Mouse (Mus musculus) gastrocnemius, postnatal 36 days (tissue): ENCODE measurements at regions not wholly inside any gene's neighbourhood (a gene's known extent, or its start where the extent isn't known, plus 50 kb on each side); places are given as distances from the start of the nearest gene placed in this dataset.

Source experiments
- DNase-seq, 2 experiments: peaks; one replicate each; pipeline ENCODE4 v3.0.0; 2022
- intact Hi-C: fragments of 180-260 bp; cut with DNase I; formaldehyde crosslinking; loops from one replicate; pipeline ENCODE4 v1.15.1; 2025

DNA sequence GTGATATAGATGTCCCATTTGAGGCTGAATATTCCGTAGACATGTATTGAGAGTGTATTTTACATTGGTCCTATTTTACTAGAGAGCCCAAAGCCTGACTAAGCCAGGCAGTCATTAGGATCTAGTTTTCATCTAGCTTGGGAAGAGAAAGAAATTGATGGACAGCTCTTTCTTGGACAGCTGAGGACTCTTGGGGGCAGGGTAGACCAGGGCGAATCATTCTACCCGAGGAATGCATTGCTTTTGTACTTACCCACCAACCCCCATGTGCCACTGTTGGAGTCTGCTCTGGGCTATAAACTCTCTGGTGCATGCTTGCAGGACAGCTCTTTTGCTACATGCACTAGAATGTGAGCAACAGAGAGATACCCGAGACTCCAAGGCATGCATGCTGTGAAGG, 294.3 kb upstream of the Zfp507 start:
- intact Hi-C loops, result no loop called here
- DNase-seq, result no peak

DNA sequence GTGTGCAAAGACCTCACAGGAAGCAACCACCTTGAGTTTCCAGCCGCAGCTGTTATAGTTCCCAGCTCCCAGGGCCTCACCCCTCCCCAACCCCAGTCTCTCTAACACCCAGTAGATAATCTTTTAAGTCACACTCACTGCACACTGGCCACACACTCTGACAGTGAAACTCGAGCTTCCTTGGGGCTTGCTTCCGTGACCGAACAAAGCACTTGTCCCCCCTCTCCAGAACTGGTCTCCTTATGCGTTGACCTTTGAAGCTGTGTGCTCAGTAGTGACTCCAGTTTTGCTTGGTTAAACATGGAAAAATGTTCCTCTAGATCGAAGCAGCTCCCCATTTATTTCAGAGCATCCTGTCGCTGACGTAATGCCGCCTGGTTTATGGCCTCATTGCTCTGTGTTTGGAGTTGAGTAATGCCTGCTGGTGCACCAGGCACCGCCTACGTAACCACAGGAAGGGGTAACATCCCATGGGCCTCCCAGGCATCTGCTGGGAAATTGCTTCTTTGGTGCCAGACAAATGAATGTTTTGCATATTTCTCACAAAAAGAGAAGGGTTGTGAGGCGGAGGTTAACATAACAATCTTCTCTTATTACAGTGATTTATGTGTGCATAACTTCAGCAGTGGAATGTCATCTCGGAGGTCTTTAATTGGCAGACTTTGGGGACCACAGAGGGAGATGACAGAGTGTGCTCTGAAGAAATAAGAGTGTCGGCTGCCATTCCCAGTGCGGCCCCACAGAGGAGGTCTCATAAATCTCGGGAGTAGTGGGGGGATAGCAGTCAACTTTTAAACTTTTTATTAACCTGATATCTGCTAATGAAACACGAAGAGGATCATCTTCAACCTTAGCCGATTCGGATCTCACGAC, 292.7 kb upstream of the Zfp507 start:
- no peak for DNase-seq

DNA sequence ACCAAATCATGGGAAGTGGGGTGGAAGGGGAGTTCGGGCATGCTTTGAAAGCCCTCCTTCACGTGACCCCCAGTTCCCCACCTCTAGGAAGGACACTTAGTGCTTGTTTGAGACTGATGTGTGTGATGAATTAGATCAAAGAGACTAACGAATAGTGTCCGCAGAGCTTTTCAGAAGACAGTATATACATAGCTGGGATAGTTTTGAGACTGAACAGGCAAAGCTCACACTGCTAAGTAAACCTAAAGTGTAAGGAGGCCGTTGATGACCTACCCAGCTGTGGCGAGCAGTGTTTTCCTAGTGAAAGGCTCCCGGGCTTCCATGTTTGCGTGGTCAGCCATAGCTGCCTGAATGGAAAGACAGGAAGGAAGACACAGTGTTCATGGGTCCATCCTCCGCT, 288.3 kb upstream of the Zfp507 start:
- no peak for DNase-seq
- intact Hi-C loops, result no loop called here

More for the DNA sequence above, 292.7 kb upstream of the Zfp507 start:
- intact Hi-C loops, result no loop called here

DNA sequence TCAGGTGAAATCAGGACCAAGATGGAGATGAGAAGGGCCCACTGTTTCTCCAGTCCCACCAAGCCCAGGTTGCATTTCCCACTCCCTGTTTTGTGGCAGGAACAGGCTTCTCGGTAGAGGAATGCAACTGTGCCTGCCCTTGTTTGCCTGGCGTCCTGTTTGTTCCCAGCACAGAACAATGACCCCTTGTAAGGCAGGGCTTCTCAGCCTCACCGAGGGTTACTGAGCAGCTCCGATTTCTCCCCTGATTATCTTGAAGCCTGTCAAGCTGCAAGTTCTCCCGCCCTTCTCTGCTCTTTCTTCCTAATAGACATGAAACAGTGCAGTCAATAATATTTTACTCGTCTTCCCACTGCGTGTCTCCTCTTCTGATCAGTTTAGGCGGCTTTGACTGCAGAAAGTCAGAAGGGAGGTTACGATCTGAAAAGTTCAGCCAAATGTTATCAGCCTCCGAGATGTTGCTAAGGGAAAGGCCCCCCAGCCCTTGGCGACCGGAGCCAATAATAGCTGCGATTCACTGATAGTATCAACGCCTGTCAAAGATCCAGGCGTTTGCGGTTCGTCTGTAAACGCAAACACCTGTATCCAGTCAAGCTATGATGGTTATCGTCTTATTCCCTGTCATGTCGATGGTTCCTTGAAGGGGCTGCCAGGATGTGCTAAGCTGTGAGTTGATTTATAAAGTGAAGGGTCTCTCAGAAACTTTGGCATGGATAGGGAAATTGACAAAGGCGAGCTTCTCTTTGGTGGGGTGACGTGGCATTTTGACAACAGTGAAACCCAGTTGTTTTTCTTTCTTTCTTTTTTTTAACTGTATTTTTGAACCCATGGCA, 287.7 kb upstream of the Zfp507 start:
- intact Hi-C loops, result no loop called here
- DNase-seq, result no peak

DNA sequence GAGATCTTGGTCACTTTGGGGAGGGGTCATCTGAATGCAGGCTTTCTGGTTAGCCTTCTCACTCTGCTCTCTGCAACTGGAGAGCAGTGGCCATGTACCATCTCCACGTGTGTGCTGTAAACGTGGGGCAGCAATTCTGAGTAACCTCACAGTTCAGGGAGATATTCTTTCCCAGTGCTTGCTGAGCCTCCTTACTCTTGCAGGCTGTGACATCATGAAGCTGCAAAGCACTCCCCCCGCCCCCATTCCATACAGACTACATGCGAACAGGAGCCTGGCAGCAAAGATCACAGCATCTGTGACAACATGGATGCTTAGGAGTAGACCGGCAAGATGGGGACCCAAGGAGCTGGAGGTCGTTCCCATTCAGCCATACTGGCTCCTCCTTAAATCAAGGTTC, 284.8 kb upstream of the Zfp507 start:
- intact Hi-C loops, result no loop called here
- no peak for DNase-seq

DNA sequence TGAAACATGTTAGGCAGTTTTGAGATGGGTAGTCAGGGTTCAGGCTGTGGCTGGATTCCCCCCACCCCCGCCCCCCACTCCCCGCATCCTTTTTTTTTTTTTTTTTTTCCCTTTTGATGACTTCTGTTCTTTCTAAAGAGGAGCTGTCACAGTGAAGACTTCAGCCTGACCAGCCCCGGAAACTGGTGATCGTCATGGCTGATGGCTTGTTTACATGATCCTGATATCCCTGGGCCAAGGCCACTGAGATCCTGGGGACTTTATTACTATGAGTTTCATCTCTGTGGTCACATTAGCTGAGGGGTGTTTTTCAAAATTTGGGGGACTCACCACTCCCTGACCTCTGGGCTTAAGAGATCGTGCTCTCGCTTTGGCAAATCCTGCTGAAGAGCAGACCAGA, 275.9 kb upstream of the Zfp507 start:
- no peak for DNase-seq
- intact Hi-C loops, result loop anchor here (5.0 kb wide), 1 partner anchor 1269 kb away; no protein-coding TSS in a partner anchor

- intact Hi-C loops, result loop anchor here (5.0 kb wide), 1 partner anchor 1269 kb away; no protein-coding TSS in a partner anchor
- DNase-seq, result no peak
Observed at GRCm38 (mm10) chr7:36078089-36078654, 275.4 kb upstream of the Zfp507 start.

DNA sequence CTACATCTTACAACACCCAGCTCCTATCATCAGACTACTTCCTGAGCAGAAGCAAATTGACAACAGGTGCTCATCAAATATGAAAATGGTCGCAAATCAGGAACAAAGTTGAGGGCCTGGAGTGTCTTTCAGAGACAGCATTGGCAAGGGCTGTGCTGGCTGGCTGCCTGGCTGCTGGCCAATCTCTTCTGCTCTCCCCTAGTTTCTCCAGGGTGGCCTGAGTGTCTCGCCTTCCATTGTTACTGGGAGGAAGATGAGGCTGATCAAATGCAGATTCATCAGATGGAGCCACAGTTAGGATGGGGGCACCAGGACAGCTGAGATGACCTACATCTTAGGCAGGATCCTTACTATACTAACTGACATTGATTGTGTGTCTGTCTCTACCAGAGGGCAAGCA, 274.5 kb upstream of the Zfp507 start:
- intact Hi-C loops, result loop anchor here (5.0 kb wide), 1 partner anchor 1270 kb away; no protein-coding TSS in a partner anchor
- no peak for DNase-seq

- intact Hi-C loops, result loop anchor here (5.0 kb wide), 1 partner anchor 1271 kb away; no protein-coding TSS in a partner anchor
- DNase-seq, result no peak
Observed at GRCm38 (mm10) chr7:36076021-36076441, 273.2 kb upstream of the Zfp507 start.

- DNase-seq, result no peak
- intact Hi-C loops, result no loop called here
Observed at GRCm38 (mm10) chr7:36071774-36072173, 269.0 kb upstream of the Zfp507 start.

DNA sequence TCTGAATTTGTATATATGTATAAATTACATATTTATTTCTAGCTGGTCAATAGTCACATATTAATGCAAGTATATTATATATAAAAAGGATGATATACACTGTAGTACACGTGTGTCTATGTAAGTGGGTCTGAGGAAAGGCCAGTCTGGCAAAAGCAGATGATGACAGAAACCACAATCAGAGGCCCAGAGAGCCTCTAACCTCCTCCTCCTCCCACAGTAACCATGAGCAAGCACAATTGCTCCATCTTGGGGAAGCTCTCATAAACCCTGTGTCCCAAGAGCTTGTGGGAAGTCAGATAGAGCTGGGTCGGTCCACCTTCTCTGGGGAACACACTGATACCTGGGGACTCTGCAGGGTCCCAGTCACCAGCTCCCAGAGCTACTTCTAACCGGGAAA, 263.9 kb upstream of the Zfp507 start:
- intact Hi-C loops, result no loop called here
- DNase-seq, result no peak

GRCm38 (mm10) chr7:36061679-36062078, 258.9 kb upstream of the Zfp507 start:
- intact Hi-C loops, result no loop called here
- no peak for DNase-seq

DNA sequence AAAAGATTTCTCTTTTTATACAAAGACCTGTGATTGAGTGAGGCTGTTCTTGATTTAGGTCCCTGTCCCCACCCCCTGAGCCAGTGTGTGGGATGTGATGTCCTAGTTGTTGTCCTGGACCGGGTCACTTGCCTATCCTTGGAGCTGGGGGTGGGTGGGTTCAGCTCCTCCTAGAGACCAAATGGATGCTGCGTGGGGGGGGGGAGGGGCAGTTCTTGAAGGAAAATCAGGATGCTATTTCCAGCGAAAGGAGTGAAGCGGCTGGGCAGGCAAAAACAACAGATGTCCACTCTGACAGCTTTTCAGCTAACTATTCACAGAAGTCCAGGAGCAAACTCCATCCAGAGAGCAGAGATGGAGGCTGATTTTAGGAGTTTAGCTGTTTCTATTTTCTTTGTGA, 257.6 kb upstream of the Zfp507 start:
- intact Hi-C loops, result no loop called here

GRCm38 (mm10) chr7:36046053-36046452, 243.2 kb upstream of the Zfp507 start:
- intact Hi-C loops, result no loop called here

More for the DNA sequence above, 257.6 kb upstream of the Zfp507 start:
- no peak for DNase-seq

GRCm38 (mm10) chr7:36031881-36032280, 229.1 kb upstream of the Zfp507 start:
- no peak for DNase-seq
- intact Hi-C loops, result no loop called here

More at GRCm38 (mm10) chr7:36046053-36046452, 243.2 kb upstream of the Zfp507 start:
- no peak for DNase-seq

- intact Hi-C loops, result no loop called here
Observed at GRCm38 (mm10) chr7:36023015-36023414, 220.2 kb upstream of the Zfp507 start.

DNA sequence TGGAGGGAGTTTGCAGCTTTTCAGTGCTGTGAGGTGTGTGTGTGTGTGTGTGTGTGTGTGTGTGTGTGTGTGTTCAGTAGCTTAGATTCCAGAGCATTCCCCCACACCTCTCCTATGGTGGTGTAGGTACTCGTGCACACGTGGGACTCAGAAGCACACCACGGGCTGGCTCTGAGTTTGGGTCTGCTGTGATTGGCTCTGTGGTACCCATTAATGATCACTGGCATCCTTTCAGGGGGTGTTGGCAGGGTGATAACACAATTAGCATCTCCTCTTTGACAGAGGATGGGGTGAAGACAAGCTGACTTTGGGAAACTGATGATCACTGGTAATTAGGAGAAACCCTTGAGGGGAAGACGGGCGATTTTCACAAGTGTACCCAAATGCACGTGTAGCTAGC, 219.7 kb upstream of the Zfp507 start:
- DNase-seq, result no peak
- intact Hi-C loops, result no loop called here

More at GRCm38 (mm10) chr7:36023015-36023414, 220.2 kb upstream of the Zfp507 start:
- no peak for DNase-seq

DNA sequence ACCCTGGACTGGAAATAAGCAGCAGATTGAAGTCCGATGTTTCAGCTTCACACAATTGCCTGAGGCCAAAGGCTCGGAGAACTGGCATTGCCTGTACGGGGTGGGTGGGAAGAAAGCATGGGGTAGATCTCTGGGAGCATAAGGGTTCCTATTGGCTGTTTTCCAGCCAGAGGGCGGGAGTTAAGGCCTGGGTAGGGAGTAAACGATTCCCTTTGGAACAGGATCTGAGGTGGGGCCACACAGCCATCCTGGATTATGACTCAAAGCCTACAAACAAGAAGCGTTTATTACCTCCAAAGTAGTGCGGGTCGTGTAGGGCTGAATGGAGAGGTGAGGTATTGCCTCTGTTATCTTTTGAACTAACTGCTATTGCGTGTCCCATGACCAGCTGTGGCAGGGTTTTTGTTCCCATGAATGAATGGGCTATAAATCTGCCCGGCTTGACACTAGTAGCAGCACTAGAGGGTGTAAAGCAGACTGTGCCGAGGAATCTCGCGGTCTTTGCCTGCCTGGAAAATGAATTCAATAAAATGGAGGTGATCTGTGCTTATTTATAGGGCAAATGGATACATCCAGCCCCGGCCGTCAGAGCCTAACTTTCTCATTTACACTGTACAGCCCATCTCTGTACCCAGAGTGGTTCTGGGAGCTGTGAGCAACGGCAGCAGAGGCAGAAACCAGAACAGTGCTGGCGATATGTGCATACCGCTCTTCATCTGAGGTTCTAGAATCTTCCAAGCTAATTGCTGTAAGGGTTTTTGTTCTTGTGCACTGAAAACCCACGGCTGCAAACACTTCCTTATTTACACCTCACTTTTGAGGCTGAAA, 214.3 kb upstream of the Zfp507 start:
- no peak for DNase-seq

DNA sequence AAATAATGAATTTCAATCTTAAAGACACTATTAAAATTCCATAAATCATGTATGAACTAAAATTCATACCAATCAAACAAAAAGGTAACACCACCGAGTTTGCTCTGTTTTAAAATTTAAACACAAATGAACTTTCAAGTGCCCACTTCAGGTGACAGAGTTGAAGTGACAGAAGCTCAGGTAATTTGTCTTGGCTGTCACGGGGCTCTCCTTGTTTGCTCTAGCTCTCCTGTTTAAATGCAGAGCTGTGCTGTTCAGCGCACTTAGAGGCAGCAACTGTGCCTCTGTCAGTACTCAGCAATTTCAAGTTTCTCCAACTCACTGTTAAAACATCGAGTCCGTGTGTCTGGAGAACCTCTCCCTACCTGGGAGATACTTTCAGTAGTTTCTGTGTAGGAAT, 193.8 kb upstream of the Zfp507 start:
- intact Hi-C loops, result no loop called here
- DNase-seq, result no peak

More for the DNA sequence above, 214.3 kb upstream of the Zfp507 start:
- intact Hi-C loops, result no loop called here

- no peak for DNase-seq
- intact Hi-C loops, result no loop called here
Observed at GRCm38 (mm10) chr7:35992511-35992910, 189.7 kb upstream of the Zfp507 start.
